Mouse (Mus musculus): ENCODE results near the gene Ms4a4d. TPM values are rescaled to one million over a fixed set of nuclear protein-coding genes. Genes with fewer than 3 reads are reported as not detected.
"Not testable (repeated sequence)": the region's sequence is repeated elsewhere in the genome, so short reads cannot be mapped to it uniquely, and the experiment has no call there.

Ms4a4d gene
- polyA plus RNA-seq, 1 experiment: not detected

- Histone ChIP-seq H3K4me3 (ENCODE audit: insufficient read depth, poor library complexity, severe bottlenecking) (no peak overlapping the region), H3K27me3 (ENCODE audit: control insufficient read depth, insufficient read depth, insufficient read length) (no peaks in the 10 kb centered on the region), H3K79me3 (ENCODE audit: low read depth) (no peaks in the 10 kb centered on the region), H3K36me3 (ENCODE audit: control insufficient read depth, insufficient read depth) (no peaks in the 10 kb centered on the region), H3ac (ENCODE audit: control insufficient read depth, insufficient read length, low read depth) (no peak overlapping the region), H3K79me2 (ENCODE audit: control insufficient read depth, insufficient read depth) (no peaks in the 10 kb centered on the region)
- TF ChIP-seq FOSL1 (IDR thresholded peaks at IDR 0.05; ENCODE audit: insufficient read depth, low read length, poor library complexity, severe bottlenecking) (no peak), CEBPB (IDR thresholded peaks at IDR 0.05; ENCODE audit: low read depth) (no peak), CTCF (IDR thresholded peaks at IDR 0.05; ENCODE audit: control insufficient read depth, insufficient read depth, insufficient read length) (no peak), MAX (IDR thresholded peaks at IDR 0.05) (no peak), MYOG (IDR thresholded peaks at IDR 0.05; ENCODE audit: control insufficient read depth, extremely low read depth, insufficient read length) (no peak), MYOD1 (IDR thresholded peaks at IDR 0.05; ENCODE audit: control insufficient read depth, insufficient read length, low read depth) (no peak), USF1 (IDR thresholded peaks at IDR 0.05; ENCODE audit: low read depth) (no peak)
Observed at GRCm38 (mm10) chr19:11554726-11555125, 18.1 kb downstream of the Ms4a4d start.

GRCm38 (mm10) chr19:11559560-11559959, 23.0 kb downstream of the Ms4a4d start:
- H3K79me2 ChIP-seq (ENCODE audit: control insufficient read depth, insufficient read depth); H3K4me3 ChIP-seq (ENCODE audit: insufficient read depth, poor library complexity, severe bottlenecking); H3ac ChIP-seq (ENCODE audit: control insufficient read depth, insufficient read length, low read depth); H3K27me3 ChIP-seq (ENCODE audit: control insufficient read depth, insufficient read depth, insufficient read length); H3K79me3 ChIP-seq (ENCODE audit: low read depth); H3K36me3 ChIP-seq (ENCODE audit: control insufficient read depth, insufficient read depth): not testable (repeated sequence)

- Histone ChIP-seq H3K79me3 (ENCODE audit: low read depth) (no peaks in the 10 kb centered on the region), H3K4me3 (ENCODE audit: insufficient read depth, poor library complexity, severe bottlenecking) (no peak overlapping the region), H3ac (ENCODE audit: control insufficient read depth, insufficient read length, low read depth) (no peak overlapping the region), H3K27me3 (ENCODE audit: control insufficient read depth, insufficient read depth, insufficient read length) (no peaks in the 10 kb centered on the region), H3K36me3 (ENCODE audit: control insufficient read depth, insufficient read depth) (no peaks in the 10 kb centered on the region), H3K79me2 (ENCODE audit: control insufficient read depth, insufficient read depth) (no peaks in the 10 kb centered on the region)
- TF ChIP-seq MYOD1 (IDR thresholded peaks at IDR 0.05; ENCODE audit: control insufficient read depth, insufficient read length, low read depth) (no peak), FOSL1 (IDR thresholded peaks at IDR 0.05; ENCODE audit: insufficient read depth, low read length, poor library complexity, severe bottlenecking) (no peak)
Observed at GRCm38 (mm10) chr19:11574965-11575364, 38.4 kb downstream of the Ms4a4d start.

- Histone ChIP-seq H3K4me3 (ENCODE audit: insufficient read depth, poor library complexity, severe bottlenecking) (no peak overlapping the region), H3K79me2 (ENCODE audit: control insufficient read depth, insufficient read depth) (no peaks in the 10 kb centered on the region), H3ac (ENCODE audit: control insufficient read depth, insufficient read length, low read depth) (no peak overlapping the region), H3K36me3 (ENCODE audit: control insufficient read depth, insufficient read depth) (no peaks in the 10 kb centered on the region), H3K27me3 (ENCODE audit: control insufficient read depth, insufficient read depth, insufficient read length) (no peaks in the 10 kb centered on the region), H3K79me3 (ENCODE audit: low read depth) (no peaks in the 10 kb centered on the region)
- TF ChIP-seq CEBPB (IDR thresholded peaks at IDR 0.05; ENCODE audit: low read depth): no peak
- no peak for TF ChIP-seq CTCF (IDR thresholded peaks at IDR 0.05; ENCODE audit: control insufficient read depth, insufficient read depth, insufficient read length)
- TF ChIP-seq MYOG (IDR thresholded peaks at IDR 0.05; ENCODE audit: control insufficient read depth, extremely low read depth, insufficient read length): no peak
- TF ChIP-seq MAX (IDR thresholded peaks at IDR 0.05): no peak
- TF ChIP-seq MYOD1 (IDR thresholded peaks at IDR 0.05; ENCODE audit: control insufficient read depth, insufficient read length, low read depth): no peak
- TF ChIP-seq FOSL1 (IDR thresholded peaks at IDR 0.05; ENCODE audit: insufficient read depth, low read length, poor library complexity, severe bottlenecking): no peak
- no peak for TF ChIP-seq USF1 (IDR thresholded peaks at IDR 0.05; ENCODE audit: low read depth)
Observed at GRCm38 (mm10) chr19:11589205-11589604, 52.6 kb downstream of the Ms4a4d start.

- no peak for TF ChIP-seq MYOG (IDR thresholded peaks at IDR 0.05; ENCODE audit: control insufficient read depth, extremely low read depth, insufficient read length)
- no peak for TF ChIP-seq CEBPB (IDR thresholded peaks at IDR 0.05; ENCODE audit: low read depth)
- no peak for TF ChIP-seq MYOD1 (IDR thresholded peaks at IDR 0.05; ENCODE audit: control insufficient read depth, insufficient read length, low read depth)
- TF ChIP-seq MAX (IDR thresholded peaks at IDR 0.05): no peak
- no peak for TF ChIP-seq USF1 (IDR thresholded peaks at IDR 0.05; ENCODE audit: low read depth)
- TF ChIP-seq CTCF (IDR thresholded peaks at IDR 0.05; ENCODE audit: control insufficient read depth, insufficient read depth, insufficient read length): no peak
- no peak for TF ChIP-seq FOSL1 (IDR thresholded peaks at IDR 0.05; ENCODE audit: insufficient read depth, low read length, poor library complexity, severe bottlenecking)
- H3K79me3 ChIP-seq (ENCODE audit: low read depth): no peaks in the 10 kb centered on the region
- H3ac ChIP-seq (ENCODE audit: control insufficient read depth, insufficient read length, low read depth): no peak overlapping the region
- no peaks in the 10 kb centered on the region for H3K27me3 ChIP-seq (ENCODE audit: control insufficient read depth, insufficient read depth, insufficient read length)
- no peaks in the 10 kb centered on the region for H3K36me3 ChIP-seq (ENCODE audit: control insufficient read depth, insufficient read depth)
- no peaks in the 10 kb centered on the region for H3K79me2 ChIP-seq (ENCODE audit: control insufficient read depth, insufficient read depth)
- no peak overlapping the region for H3K4me3 ChIP-seq (ENCODE audit: insufficient read depth, poor library complexity, severe bottlenecking)
Observed at GRCm38 (mm10) chr19:11589891-11590449, 53.4 kb downstream of the Ms4a4d start.

- H3K79me3 ChIP-seq (ENCODE audit: low read depth): no peaks in the 10 kb centered on the region
- TF ChIP-seq MYOG (IDR thresholded peaks at IDR 0.05; ENCODE audit: control insufficient read depth, extremely low read depth, insufficient read length): no peak
- no peak for TF ChIP-seq FOSL1 (IDR thresholded peaks at IDR 0.05; ENCODE audit: insufficient read depth, low read length, poor library complexity, severe bottlenecking)
- TF ChIP-seq CEBPB (IDR thresholded peaks at IDR 0.05; ENCODE audit: low read depth): no peak
- TF ChIP-seq USF1 (IDR thresholded peaks at IDR 0.05; ENCODE audit: low read depth): no peak
- TF ChIP-seq MAX (IDR thresholded peaks at IDR 0.05): no peak
- TF ChIP-seq MYOD1 (IDR thresholded peaks at IDR 0.05; ENCODE audit: control insufficient read depth, insufficient read length, low read depth): no peak
- no peak for TF ChIP-seq CTCF (IDR thresholded peaks at IDR 0.05; ENCODE audit: control insufficient read depth, insufficient read depth, insufficient read length)
- no peaks in the 10 kb centered on the region for H3K27me3 ChIP-seq (ENCODE audit: control insufficient read depth, insufficient read depth, insufficient read length)
- H3K36me3 ChIP-seq (ENCODE audit: control insufficient read depth, insufficient read depth): no peaks in the 10 kb centered on the region
- no peak overlapping the region for H3K4me3 ChIP-seq (ENCODE audit: insufficient read depth, poor library complexity, severe bottlenecking)
- H3ac ChIP-seq (ENCODE audit: control insufficient read depth, insufficient read length, low read depth): no peak overlapping the region
- no peaks in the 10 kb centered on the region for H3K79me2 ChIP-seq (ENCODE audit: control insufficient read depth, insufficient read depth)
Observed at GRCm38 (mm10) chr19:11601349-11601748, 64.7 kb downstream of the Ms4a4d start.

Measured in C2C12 (cell line).